Mouse (Mus musculus) forebrain, embryonic 10.5 days (tissue): ENCODE results near the gene Pdcd7. TPM values are rescaled to one million over a fixed set of nuclear protein-coding genes. Genes with fewer than 3 reads are reported as not detected.

Experiments
- DNase-seq: peaks from one replicate; pipeline ENCODE4 v3.0.0-alpha.2; 2017; ENCODE audit warnings: low spot score; ENCODE audit errors: extremely low spot score
- H3K27ac ChIP-seq: fragments of 300-500 bp; sonication (generic); 2 replicates; pipeline ENCODE4 v1.5.1; 2016; ENCODE audit warnings: mild to moderate bottlenecking
- H3K27me3 ChIP-seq: fragments of 300-500 bp; sonication (generic); 2 replicates; pipeline ENCODE4 v1.6.1; 2016; ENCODE audit warnings: mild to moderate bottlenecking; ENCODE audit not compliant: poor library complexity, severe bottlenecking
- H3K36me3 ChIP-seq: fragments of 300-500 bp; sonication (generic); replicated peaks from 2 replicates; pipeline ENCODE4 v1.6.1; 2016; ENCODE audit warnings: mild to moderate bottlenecking, moderate library complexity
- H3K4me1 ChIP-seq: fragments of 300-500 bp; sonication (generic); 2 replicates; pipeline ENCODE4 v1.6.1; 2016
- H3K4me3 ChIP-seq: fragments of 300-500 bp; sonication (generic); 2 replicates; pipeline ENCODE4 v1.5.1; 2016; ENCODE audit warnings: mild to moderate bottlenecking, moderate library complexity
- H3K9me3 ChIP-seq: fragments of 300-500 bp; sonication (generic); 2 replicates; pipeline ENCODE4 v1.6.1; 2016; ENCODE audit warnings: mild to moderate bottlenecking, moderate library complexity
- WGBS: fragments of 180-500 bp; shearing (Covaris S2); methylation state at CpG from one replicate; pipeline ENCODE4 v1.1.7; 2016; 5-methylcytosine and 5-hydroxymethylcytosine counted together
- polyA plus RNA-seq: library from polyadenylated mRNA; unstranded; fragments of >200 nt; fragmentation: Nextera tagmentation; extraction: Ambion mirVana; gene quantifications from 2 replicates; pipeline ENCODE4 v1.2.1, GENCODE M21; 2016

Pdcd7 gene
- polyA plus RNA-seq, 1 experiment from 2014 or later, result 8.2 TPM

DNA sequence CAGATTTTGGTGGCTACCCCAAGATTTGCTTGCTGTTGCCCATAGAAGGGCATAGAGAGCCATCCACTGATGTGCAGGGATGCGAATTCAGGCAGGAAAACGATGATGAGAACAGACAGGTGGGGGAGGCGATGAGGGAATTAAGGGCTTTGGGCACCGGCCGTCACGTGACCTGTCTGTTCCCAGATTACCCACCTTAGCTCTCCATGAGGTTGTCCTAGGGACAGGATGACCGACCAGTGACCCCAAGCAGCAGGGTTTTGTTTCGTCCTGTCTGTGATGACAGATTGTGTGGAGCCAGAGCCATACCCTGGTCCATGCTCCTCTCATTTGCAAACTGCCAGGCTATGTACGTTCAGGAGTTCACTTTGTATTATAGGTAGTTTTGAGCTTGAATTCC is 17.8 kb downstream of the Pdcd7 start:
- H3K4me1 ChIP-seq, result peaks cover 3% of the 10 kb centered on the region; the same call in 1 of the 2 replicates
- 73% methylated on average over 9 of the region's 9 CpGs for WGBS
- H3K4me3 ChIP-seq, result no peak overlapping the region
- peaks cover 42% of the 10 kb centered on the region for H3K36me3 ChIP-seq
- H3K27me3 ChIP-seq, result no peaks in the 10 kb centered on the region
- no peak for DNase-seq
- no peak overlapping the region for H3K27ac ChIP-seq
- no peaks in the 10 kb centered on the region for H3K9me3 ChIP-seq

GRCm38 (mm10) chr9:65365721-65366120 is 19.8 kb downstream of the Pdcd7 start:
- H3K27ac ChIP-seq, result no peak overlapping the region
- WGBS, result 93% methylated on average over 7 of the region's 7 CpGs
- H3K9me3 ChIP-seq, result no peaks in the 10 kb centered on the region
- DNase-seq, result no peak
- no peak overlapping the region for H3K4me3 ChIP-seq
- H3K4me1 ChIP-seq, result peaks cover 3% of the 10 kb centered on the region; the same call in 1 of the 2 replicates
- H3K27me3 ChIP-seq, result no peaks in the 10 kb centered on the region
- H3K36me3 ChIP-seq, result peaks cover 22% of the 10 kb centered on the region

DNA sequence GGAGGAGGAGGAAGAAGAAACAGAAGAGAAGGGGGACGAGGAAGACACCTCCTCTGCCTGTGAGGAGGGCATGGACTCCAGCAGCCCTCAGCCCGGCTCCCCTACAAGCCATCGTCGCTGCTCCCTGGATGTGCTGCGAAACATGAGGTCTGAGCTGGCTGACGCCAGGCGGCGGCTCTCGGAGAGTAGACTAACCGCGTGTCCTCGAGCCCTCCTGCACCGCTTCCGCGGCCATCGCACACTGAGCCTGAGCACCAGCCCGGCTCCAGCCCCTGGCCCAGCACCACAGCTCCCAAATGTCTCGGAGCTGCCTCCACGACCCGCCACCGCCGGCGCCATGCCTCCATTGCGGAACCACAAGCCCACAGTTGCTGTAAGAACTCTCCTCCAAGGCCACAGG is 25.9 kb downstream of the Pdcd7 start:
- peaks cover 3% of the 10 kb centered on the region; the same call in 1 of the 2 replicates for H3K4me1 ChIP-seq
- WGBS, result 86% methylated on average over 24 of the region's 24 CpGs
- H3K27me3 ChIP-seq, result no peaks in the 10 kb centered on the region
- H3K36me3 ChIP-seq, result peaks cover 25% of the 10 kb centered on the region
- DNase-seq, result no peak
- no peak overlapping the region for H3K27ac ChIP-seq
- H3K9me3 ChIP-seq, result no peaks in the 10 kb centered on the region
- no peak overlapping the region for H3K4me3 ChIP-seq

DNA sequence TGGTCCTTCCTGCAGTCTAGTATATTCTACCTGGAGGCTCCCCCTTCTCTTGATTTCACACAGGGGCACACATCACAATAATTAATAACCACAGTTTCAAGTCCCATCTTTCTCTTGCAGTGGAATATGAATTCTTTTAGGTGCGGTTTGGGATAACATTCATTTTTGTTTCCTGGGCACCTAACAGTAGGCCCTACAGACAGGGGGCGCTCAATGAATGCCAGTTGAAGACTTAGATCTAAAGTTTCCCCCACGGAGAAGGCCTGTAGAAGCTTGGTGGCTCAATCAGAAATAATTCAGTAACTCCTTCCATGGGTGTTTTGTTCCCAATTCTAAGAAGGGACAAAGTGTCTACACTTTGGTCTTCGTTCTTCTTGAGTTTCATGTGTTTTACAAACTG is 26.5 kb downstream of the Pdcd7 start:
- H3K9me3 ChIP-seq, result no peaks in the 10 kb centered on the region
- WGBS, result 81% methylated on average over 4 of the region's 4 CpGs
- H3K36me3 ChIP-seq, result peaks cover 26% of the 10 kb centered on the region
- no peaks in the 10 kb centered on the region for H3K27me3 ChIP-seq
- H3K4me3 ChIP-seq, result no peak overlapping the region
- no peaks in the 10 kb centered on the region for H3K4me1 ChIP-seq
- no peak overlapping the region for H3K27ac ChIP-seq
- DNase-seq, result no peak

GRCm38 (mm10) chr9:65374468-65375162 is 28.7 kb downstream of the Pdcd7 start:
- Histone ChIP-seq H3K4me3 (no peak overlapping the region), H3K9me3 (no peaks in the 10 kb centered on the region), H3K27me3 (no peaks in the 10 kb centered on the region), H3K27ac (no peak overlapping the region), H3K36me3 (peaks cover 31% of the 10 kb centered on the region), H3K4me1 (no peaks in the 10 kb centered on the region)
- no peak for DNase-seq
- WGBS, result 88% methylated on average over 5 of the region's 5 CpGs

DNA sequence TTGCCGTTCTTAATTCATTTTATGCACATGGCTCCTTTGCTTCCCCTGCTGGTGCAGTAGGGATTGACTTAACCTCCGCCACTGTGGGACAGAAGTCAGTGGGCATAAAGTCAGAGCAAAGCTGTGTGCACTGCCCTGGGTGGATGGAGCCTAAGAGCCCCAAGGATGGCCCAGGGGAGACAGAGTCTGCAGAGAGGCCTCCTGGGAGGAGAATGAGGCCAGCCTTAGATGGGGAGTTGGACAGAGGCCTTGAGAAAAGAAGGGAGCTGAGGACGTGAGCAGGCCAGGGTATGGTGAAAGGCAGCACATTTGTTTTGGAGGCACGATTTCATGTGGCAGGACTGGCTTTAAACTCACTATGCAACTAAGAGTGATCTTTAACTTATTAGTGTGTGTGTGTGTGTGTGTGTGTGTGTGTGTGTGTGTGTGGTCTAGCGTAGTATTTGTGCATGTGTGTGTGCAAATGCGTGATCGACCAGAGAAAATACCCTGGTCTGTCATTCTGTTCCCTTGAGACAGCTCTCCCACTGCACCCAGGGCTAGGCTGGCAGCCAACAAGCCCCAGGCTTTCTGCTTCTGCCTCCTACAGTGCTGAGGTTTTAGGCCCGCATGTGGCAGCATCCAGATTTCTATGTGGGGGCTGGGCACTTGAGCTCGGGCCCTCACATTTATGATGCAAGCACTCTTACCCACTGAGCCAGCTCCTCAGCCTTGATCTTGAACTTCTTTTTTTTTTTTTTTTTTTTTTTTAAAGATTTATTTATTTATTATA is 29.4 kb downstream of the Pdcd7 start:
- 89% methylated on average over 9 of the region's 9 CpGs for WGBS
- Histone ChIP-seq H3K4me3 (no peak overlapping the region), H3K27ac (no peak overlapping the region), H3K36me3 (peaks cover 31% of the 10 kb centered on the region), H3K4me1 (no peaks in the 10 kb centered on the region), H3K9me3 (no peaks in the 10 kb centered on the region), H3K27me3 (no peaks in the 10 kb centered on the region)
- DNase-seq, result no peak

GRCm38 (mm10) chr9:65381017-65381590 is 35.2 kb downstream of the Pdcd7 start:
- Histone ChIP-seq H3K4me3 (no peak overlapping the region), H3K9me3 (no peaks in the 10 kb centered on the region), H3K36me3 (peaks cover 11% of the 10 kb centered on the region), H3K27me3 (no peaks in the 10 kb centered on the region), H3K27ac (no peak overlapping the region), H3K4me1 (peaks cover under 1% of the 10 kb centered on the region; the same call in 1 of the 2 replicates)
- 80% methylated on average over 4 of the region's 4 CpGs for WGBS
- no peak for DNase-seq

GRCm38 (mm10) chr9:65382031-65382750 is 36.3 kb downstream of the Pdcd7 start:
- Histone ChIP-seq H3K9me3 (no peaks in the 10 kb centered on the region), H3K4me3 (no peak overlapping the region), H3K4me1 (peaks cover 8% of the 10 kb centered on the region), H3K27me3 (0 out of 2 replicates have a peak, but pooled peaks cover under 1% of the 10 kb centered on the region), H3K27ac (no peak overlapping the region), H3K36me3 (peaks cover 5% of the 10 kb centered on the region)
- no peak for DNase-seq
- 81% methylated on average over 6 of the region's 6 CpGs for WGBS

DNA sequence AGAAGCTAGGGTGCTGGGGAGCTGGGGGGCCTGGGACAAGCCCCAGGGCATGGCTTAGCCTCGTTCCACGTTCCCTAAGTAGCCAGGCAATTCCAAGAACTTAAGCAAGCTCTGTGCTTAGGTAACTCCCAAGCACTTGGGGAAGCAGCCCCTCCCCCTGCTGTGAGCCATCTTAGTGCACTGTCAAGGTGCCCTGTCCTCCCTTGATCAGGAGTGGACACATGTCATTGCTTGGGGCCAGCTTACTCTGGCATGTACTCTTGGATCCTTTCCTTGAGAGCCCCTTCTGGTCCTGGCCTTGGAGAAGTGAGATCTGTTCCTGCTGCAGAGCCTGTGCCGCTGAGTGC is 36.8 kb downstream of the Pdcd7 start:
- Histone ChIP-seq H3K36me3 (peaks cover 2% of the 10 kb centered on the region; the same call in 1 of the 2 replicates), H3K27ac (no peak overlapping the region), H3K4me3 (no peak overlapping the region), H3K27me3 (peaks cover 4% of the 10 kb centered on the region; the same call in 1 of the 2 replicates), H3K4me1 (peaks cover 8% of the 10 kb centered on the region), H3K9me3 (no peaks in the 10 kb centered on the region)
- no peak for DNase-seq
- 54% methylated on average over 3 of the region's 3 CpGs for WGBS

DNA sequence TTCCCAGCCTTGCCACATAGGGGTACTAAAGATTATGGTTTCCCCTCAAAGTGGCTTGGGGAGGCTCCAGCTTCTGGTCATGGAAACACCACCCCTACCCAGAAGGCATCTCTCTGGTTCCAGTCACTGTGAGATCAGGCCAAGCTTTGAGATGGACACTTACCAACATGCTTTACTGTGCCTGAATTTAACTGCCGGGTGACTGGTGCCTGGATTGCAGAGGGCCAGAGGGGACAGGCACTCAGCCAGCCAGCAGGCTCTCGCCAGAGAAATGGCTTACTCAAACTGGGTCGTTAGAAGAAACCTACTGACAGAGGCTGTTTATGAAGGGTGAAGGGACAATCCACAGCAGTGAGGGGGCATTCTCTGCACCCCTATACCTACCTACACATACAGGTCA is 38.4 kb downstream of the Pdcd7 start:
- 70% methylated on average over 3 of the region's 3 CpGs for WGBS
- H3K4me3 ChIP-seq, result no peak overlapping the region
- H3K27me3 ChIP-seq, result peaks cover 15% of the 10 kb centered on the region

GRCm38 (mm10) chr9:65386373-65387140 is 40.7 kb downstream of the Pdcd7 start:
- no peak overlapping the region for H3K4me3 ChIP-seq
- WGBS, result 41% methylated on average over 8 of the region's 8 CpGs
- H3K4me1 ChIP-seq, result peaks cover 18% of the 10 kb centered on the region
- peaks cover 38% of the 10 kb centered on the region for H3K27me3 ChIP-seq
- DNase-seq, result no peak
- H3K36me3 ChIP-seq, result no peaks in the 10 kb centered on the region
- no peak overlapping the region for H3K27ac ChIP-seq
- no peaks in the 10 kb centered on the region; the same call in 1 of the 2 replicates for H3K9me3 ChIP-seq

More for the DNA sequence above, 38.4 kb downstream of the Pdcd7 start:
- DNase-seq, result no peak
- H3K36me3 ChIP-seq, result no peaks in the 10 kb centered on the region
- H3K4me1 ChIP-seq, result peaks cover 8% of the 10 kb centered on the region
- H3K9me3 ChIP-seq, result no peaks in the 10 kb centered on the region
- H3K27ac ChIP-seq, result no peak overlapping the region
